Mouse (Mus musculus) large intestine, adult 2 months (tissue): Measurements from ENCODE around the gene Sephs2. TPM values are rescaled to one million over a fixed set of nuclear protein-coding genes. Genes with fewer than 3 reads are reported as not detected.

Experiments used
- DNase-seq: peaks from one replicate; pipeline ENCODE4 v3.0.0-alpha.2; 2012; ENCODE audit warnings: low read depth, low spot score
- WGBS: fragments of 180-500 bp; shearing (Covaris S2); methylation state at CpG from one replicate; pipeline ENCODE4 v1.1.7; 2018; 5-methylcytosine and 5-hydroxymethylcytosine counted together
- polyA plus RNA-seq: library from polyadenylated mRNA; depleted of rRNA; stranded (reverse); fragments of >200 nt; gene quantifications from 2 replicates; pipeline ENCODE4 v1.2.3, GENCODE M21; 2012; rRNA removed

Sephs2 gene
- polyA plus RNA-seq: 58.1 and 85.1 TPM in 2 replicates

DNA sequence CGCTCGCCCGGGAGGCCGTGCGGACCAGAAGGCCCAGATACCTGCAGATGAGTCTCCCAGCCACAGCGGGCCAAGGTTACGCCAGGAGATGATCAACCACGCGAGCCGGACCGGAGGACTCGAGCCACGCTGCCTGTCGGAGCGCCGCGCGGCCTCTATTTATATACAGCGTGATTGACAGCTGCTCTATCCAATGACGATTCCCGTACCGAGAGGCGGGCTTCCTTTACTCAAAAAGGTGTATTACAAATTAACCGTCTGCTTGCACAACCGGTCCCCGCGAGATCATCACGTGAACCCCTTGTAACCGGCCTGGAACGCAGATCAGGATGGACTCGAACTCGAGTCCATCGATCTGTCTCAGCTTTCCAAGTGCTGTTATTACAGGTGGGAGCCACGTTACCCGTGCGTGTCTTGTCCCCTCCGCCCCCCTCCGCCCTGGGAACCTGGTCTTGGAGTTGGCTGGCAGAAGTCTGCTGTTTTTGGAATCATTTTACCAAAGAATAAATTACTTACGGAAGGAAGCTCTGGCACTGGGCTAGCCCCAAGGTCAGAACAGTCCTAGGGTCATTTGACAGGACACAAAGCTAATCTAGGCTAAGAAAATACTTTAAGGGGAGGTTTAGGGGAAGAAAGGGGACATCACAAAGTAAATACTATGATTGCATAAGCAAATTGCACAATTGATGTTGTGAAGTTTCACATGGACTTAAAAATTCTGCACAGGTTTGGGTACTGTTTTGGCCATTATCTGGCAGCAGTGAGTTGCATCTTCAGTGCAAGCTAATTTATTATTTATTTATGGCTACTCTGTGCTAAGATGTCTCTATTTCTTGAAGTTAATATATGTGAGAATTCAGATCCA is at the start of gene Sephs2:
Gene Sephs2 (minus strand): TSS at position 131 of the 865 bp plus-strand sequence.
- peak; percentile 91 for DNase-seq
- 3% methylated on average over 39 of the region's 39 CpGs for WGBS

DNA sequence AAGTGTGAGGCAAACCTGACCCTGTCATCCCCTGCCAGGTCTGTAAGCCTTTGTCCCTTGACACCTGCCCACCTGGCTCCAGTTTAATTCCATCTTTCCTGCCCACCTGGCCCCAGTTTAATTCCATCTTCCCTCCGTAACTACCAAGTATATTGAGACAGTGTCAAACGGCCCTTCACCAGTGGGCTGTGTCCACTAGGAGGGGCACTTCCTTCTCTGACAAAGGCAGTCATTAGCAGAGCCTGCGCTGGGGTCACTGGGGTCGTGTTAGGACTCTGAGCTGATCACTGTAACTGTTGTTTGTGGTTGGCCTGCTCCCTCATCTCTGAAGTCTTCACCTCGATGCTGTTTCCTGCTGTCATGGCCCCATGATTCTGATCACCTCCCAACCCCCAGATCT is 48.2 kb upstream of the Sephs2 start:
- 35% methylated on average over 5 of the region's 5 CpGs for WGBS
- no peak for DNase-seq

DNA sequence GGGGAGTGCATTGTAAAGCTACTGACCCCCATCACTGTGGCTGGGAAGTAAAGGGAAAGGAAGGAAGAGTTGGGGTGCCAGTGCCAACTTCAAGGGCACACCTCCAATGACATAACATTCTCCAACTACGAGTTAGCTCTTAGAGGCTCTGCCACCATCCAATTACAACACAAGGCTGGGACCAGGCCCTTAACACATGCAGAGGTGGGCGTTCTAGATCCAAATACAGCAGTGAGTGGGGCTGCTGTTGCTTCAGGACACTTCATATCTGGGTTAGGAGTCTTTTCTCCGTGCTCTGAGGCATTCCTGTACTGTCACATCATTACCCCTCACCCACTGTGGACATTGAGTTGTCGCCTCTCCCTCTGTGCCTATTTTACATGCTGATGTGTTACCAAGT is 47.3 kb upstream of the Sephs2 start:
- 61% methylated on average over 4 of the region's 4 CpGs for WGBS
- DNase-seq: no peak

DNA sequence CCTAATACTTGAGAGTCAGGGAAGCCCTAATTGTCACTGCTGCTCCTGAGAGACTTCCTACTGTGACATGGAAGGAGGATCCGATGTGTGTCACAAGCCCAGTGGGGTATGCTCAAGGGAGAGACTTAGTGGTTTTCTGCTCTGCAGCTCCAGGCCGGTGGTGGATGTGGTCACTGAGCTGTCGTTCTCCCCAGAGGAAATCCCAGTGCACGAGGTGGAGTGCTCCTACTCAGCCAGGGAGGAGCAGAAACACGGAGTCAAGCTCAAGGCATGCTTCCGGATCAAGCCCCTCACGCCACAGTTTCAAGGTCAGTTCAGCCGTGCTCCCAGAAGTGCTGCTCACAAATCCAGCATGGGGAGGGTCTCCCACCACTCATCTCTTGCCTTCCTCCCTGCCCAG is 40.1 kb upstream of the Sephs2 start:
- 34% methylated on average over 8 of the region's 8 CpGs for WGBS

DNA sequence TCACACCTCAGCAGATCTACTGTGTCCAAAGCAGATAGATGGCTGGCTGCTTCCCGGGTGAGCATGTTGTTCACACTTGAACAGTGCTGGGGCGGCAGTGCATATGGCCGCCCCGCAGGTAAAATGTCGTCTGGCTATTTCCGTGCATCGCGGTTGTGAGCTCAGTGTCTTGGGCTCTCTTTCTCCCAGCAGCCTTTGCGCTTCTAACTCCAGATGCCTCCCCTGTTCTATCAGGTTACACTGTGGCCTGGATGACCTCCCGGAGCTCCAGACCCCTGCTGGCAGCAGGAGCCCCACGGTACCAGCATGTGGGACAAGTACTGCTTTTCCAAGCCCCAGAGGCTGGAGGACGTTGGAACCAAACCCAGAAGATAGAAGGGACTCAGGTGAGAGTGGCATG is 36.1 kb upstream of the Sephs2 start:
- no peak for DNase-seq
- 70% methylated on average over 12 of the region's 12 CpGs for WGBS

More for the DNA sequence above, 40.1 kb upstream of the Sephs2 start:
- DNase-seq: no peak

GRCm38 (mm10) chr7:127308887-127309286 is 35.0 kb upstream of the Sephs2 start:
- 77% methylated on average over 4 of the region's 4 CpGs for WGBS
- peak; percentile 35 for DNase-seq

- 64% methylated on average over 2 of the region's 2 CpGs for WGBS
- no peak for DNase-seq
Measured at GRCm38 (mm10) chr7:127308431-127308830, 34.6 kb upstream of the Sephs2 start.

- no peak for DNase-seq
- WGBS: 94% methylated on average over 5 of the region's 5 CpGs
Measured at GRCm38 (mm10) chr7:127297586-127298193, 23.8 kb upstream of the Sephs2 start.

- DNase-seq: no peak
- WGBS: 86% methylated on average over 5 of the region's 5 CpGs
Measured at GRCm38 (mm10) chr7:127296786-127297555, 23.1 kb upstream of the Sephs2 start.

GRCm38 (mm10) chr7:127296098-127296497 is 22.2 kb upstream of the Sephs2 start, which contains the start of gene Itgal:
Gene Itgal, plus strand, starts transcription at chr7:127296260.
- DNase-seq: no peak
- 79% methylated on average over 11 of the region's 11 CpGs for WGBS

GRCm38 (mm10) chr7:127290142-127290541 is 16.3 kb upstream of the Sephs2 start:
- no peak for DNase-seq
- 66% methylated on average over 8 of the region's 8 CpGs for WGBS

- DNase-seq: no peak
- WGBS: 78% methylated on average over 2 of the region's 2 CpGs
Measured at GRCm38 (mm10) chr7:127289306-127289705, 15.5 kb upstream of the Sephs2 start.

GRCm38 (mm10) chr7:127287940-127288339 is 14.1 kb upstream of the Sephs2 start:
- no peak for DNase-seq
- WGBS: 89% methylated on average over 1 of the region's 1 CpGs

DNA sequence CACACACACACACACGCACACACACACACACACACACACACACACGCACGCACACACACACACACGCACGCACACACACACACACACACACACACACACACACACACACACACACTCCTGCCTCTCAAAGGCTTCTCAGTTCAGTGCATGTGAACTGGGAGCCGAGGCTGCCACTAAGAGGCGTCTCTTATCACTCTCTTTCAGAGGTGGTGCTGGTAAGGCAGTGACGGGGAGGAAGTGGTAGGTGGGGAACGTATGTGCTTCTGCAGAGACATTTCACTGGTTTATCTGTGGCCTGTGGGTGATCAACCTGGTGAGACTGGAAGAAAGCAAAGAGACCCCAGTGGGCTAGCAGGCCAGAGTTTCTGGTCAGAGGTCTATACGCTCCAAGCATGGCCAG is 11.3 kb upstream of the Sephs2 start:
- WGBS: 74% methylated on average over 7 of the region's 10 CpGs

DNA sequence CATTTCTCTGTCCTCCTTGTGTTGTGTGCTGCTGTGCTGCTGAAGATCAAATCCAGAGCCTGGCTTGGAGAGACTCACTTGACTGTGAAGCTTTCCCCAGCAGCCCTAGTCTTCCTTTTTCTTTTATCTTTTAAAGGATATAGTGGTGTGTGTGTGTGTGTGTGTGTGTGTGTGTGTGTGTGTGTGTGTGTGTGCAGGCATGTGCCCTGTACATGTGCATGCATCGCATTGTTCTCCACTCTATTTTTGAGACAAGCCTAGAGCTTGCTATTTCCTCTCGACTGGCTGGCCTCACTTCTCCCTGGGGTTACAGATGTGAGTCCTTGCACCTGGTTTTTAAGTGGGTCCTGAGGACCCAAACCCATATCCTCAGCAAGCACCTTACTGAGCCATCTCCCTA is 8.3 kb upstream of the Sephs2 start:
- DNase-seq: no peak
- WGBS: 77% methylated on average over 2 of the region's 2 CpGs

More for the DNA sequence above, 11.3 kb upstream of the Sephs2 start:
- no peak for DNase-seq

DNA sequence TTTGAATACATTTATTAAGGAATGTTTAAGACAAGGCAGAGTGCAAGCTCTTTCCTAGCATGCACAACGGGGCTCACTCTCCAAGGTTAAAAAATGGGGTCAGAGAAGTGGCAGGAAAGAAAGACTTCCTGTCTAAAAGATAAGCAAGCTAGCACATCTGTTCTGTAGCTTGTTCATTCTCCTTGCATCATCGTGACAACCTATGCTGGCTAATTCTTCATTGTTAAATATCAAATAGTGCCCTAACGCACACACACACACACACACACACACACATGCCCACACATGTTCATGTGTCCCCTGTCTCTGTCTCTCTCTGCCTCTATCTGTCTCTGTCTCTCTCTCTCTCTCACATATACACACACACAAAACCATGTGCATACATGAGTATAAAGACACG is 7.3 kb upstream of the Sephs2 start:
- WGBS: 65% methylated on average over 4 of the region's 4 CpGs
- DNase-seq: no peak

DNA sequence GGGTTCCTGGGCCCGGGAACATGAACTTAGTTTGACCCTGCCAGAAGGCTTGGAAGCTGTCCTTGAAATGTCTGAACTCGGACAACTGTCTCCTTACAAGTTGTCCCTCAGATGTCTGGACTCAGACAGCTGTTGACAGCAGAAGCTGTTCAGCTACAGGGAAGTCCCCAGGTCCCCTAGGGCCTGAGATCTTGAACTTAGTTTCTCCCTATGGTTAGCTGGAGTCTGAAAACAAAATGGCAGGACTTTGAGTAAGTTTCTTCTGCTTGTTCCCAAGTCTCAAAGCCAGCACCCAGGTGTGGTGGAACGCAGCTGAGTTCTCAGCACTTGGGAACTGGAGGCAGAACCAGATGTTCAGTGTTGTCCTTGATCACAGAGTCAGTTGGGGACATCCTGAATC is 6.2 kb upstream of the Sephs2 start:
- WGBS: 74% methylated on average over 3 of the region's 3 CpGs
- DNase-seq: no peak

- 10% methylated on average over 8 of the region's 8 CpGs for WGBS
- no peak for DNase-seq
Measured at GRCm38 (mm10) chr7:127278311-127278710, 4.5 kb upstream of the Sephs2 start.

- 25% methylated on average over 5 of the region's 5 CpGs for WGBS
- DNase-seq: peak; percentile 91
Measured at GRCm38 (mm10) chr7:127276519-127276961, 2.7 kb upstream of the Sephs2 start.
